Mouse (Mus musculus): ENCODE data around the gene Cst6. TPM values are rescaled to one million over a fixed set of nuclear protein-coding genes. Genes with fewer than 3 reads are reported as not detected.

Cst6 gene
- polyA plus RNA-seq, 1 experiment from 2014 or later, result 0.57 TPM

- no peak for ATAC-seq (ENCODE audit: low read depth)
- Histone ChIP-seq H3K4me2 (ENCODE audit: low read depth, low read length) (peak overlapping the region; percentile 90), H3K27ac (ENCODE audit: low read length) (peak overlapping the region; percentile 6; the same call in 1 of the 2 replicates), H3K9ac (ENCODE audit: low read depth, low read length) (peak overlapping the region; percentile 85), H3K36me3 (ENCODE audit: control insufficient read depth, insufficient read depth) (peaks cover 26% of the 10 kb centered on the region), H3K4me3 (ENCODE audit: low read depth, low read length) (peak overlapping the region; percentile 92), H3K4me1 (ENCODE audit: control insufficient read depth, low read depth, low read length) (peaks cover 29% of the 10 kb centered on the region), H3K27me3 (ENCODE audit: control insufficient read depth, insufficient read depth, low read depth, low read length) (no peaks in the 10 kb centered on the region), H3K9me3 (replicated peaks; ENCODE audit: control insufficient read depth, low read length) (no peaks in the 10 kb centered on the region)
- WGBS (ENCODE audit: insufficient replicate concordance), result 4% methylated on average over 11 of the region's 11 CpGs
Observed at GRCm38 (mm10) chr19:5365751-5366150, 16.4 kb upstream of the Cst6 start.

- H3K4me3 ChIP-seq (ENCODE audit: low read depth, low read length), result no peak overlapping the region
- H3K36me3 ChIP-seq (ENCODE audit: control insufficient read depth, insufficient read depth), result peaks cover 12% of the 10 kb centered on the region; the same call in 1 of the 2 replicates
- peaks cover 29% of the 10 kb centered on the region for H3K4me1 ChIP-seq (ENCODE audit: control insufficient read depth, low read depth, low read length)
- no peaks in the 10 kb centered on the region for H3K9me3 ChIP-seq (replicated peaks; ENCODE audit: control insufficient read depth, low read length)
- H3K4me2 ChIP-seq (ENCODE audit: low read depth, low read length), result no peak overlapping the region
- no peaks in the 10 kb centered on the region for H3K27me3 ChIP-seq (ENCODE audit: control insufficient read depth, insufficient read depth, low read depth, low read length)
- ATAC-seq (ENCODE audit: low read depth), result no peak
- 78% methylated on average over 2 of the region's 2 CpGs for WGBS (ENCODE audit: insufficient replicate concordance)
- H3K27ac ChIP-seq (ENCODE audit: low read length), result no peak overlapping the region
- no peak overlapping the region for H3K9ac ChIP-seq (ENCODE audit: low read depth, low read length)
Observed at GRCm38 (mm10) chr19:5364124-5364523, 14.8 kb upstream of the Cst6 start.

GRCm38 (mm10) chr19:5362186-5362585 is 12.8 kb upstream of the Cst6 start:
- WGBS (ENCODE audit: insufficient replicate concordance), result 74% methylated on average over 2 of the region's 2 CpGs
- no peak for ATAC-seq (ENCODE audit: low read depth)
- peaks cover 16% of the 10 kb centered on the region for H3K4me1 ChIP-seq (ENCODE audit: control insufficient read depth, low read depth, low read length)

GRCm38 (mm10) chr19:5356080-5356479 is 6.7 kb upstream of the Cst6 start:
- Histone ChIP-seq H3K4me1 (ENCODE audit: control insufficient read depth, low read depth, low read length) (no peaks in the 10 kb centered on the region), H3K4me3 (ENCODE audit: low read depth, low read length) (no peak overlapping the region), H3K36me3 (ENCODE audit: control insufficient read depth, insufficient read depth) (no peaks in the 10 kb centered on the region), H3K4me2 (ENCODE audit: low read depth, low read length) (no peak overlapping the region), H3K9me3 (replicated peaks; ENCODE audit: control insufficient read depth, low read length) (no peaks in the 10 kb centered on the region), H3K27ac (ENCODE audit: low read length) (no peak overlapping the region), H3K27me3 (ENCODE audit: control insufficient read depth, insufficient read depth, low read depth, low read length) (no peaks in the 10 kb centered on the region), H3K9ac (ENCODE audit: low read depth, low read length) (no peak overlapping the region)
- no peak for ATAC-seq (ENCODE audit: low read depth)
- WGBS (ENCODE audit: insufficient replicate concordance), result no CpG with 5 or more reads among the region's 1 CpGs

More at GRCm38 (mm10) chr19:5362186-5362585, 12.8 kb upstream of the Cst6 start:
- Histone ChIP-seq H3K27ac (ENCODE audit: low read length) (no peak overlapping the region), H3K4me3 (ENCODE audit: low read depth, low read length) (no peak overlapping the region), H3K27me3 (ENCODE audit: control insufficient read depth, insufficient read depth, low read depth, low read length) (no peaks in the 10 kb centered on the region), H3K4me2 (ENCODE audit: low read depth, low read length) (no peak overlapping the region), H3K9me3 (replicated peaks; ENCODE audit: control insufficient read depth, low read length) (no peaks in the 10 kb centered on the region), H3K36me3 (ENCODE audit: control insufficient read depth, insufficient read depth) (0 out of 2 replicates have a peak, but pooled peaks cover 4% of the 10 kb centered on the region), H3K9ac (ENCODE audit: low read depth, low read length) (no peak overlapping the region)

GRCm38 (mm10) chr19:5353609-5354008 is 4.2 kb upstream of the Cst6 start:
- H3K9ac ChIP-seq (ENCODE audit: low read depth, low read length), result no peak overlapping the region
- no peak for ATAC-seq (ENCODE audit: low read depth)
- H3K27me3 ChIP-seq (ENCODE audit: control insufficient read depth, insufficient read depth, low read depth, low read length), result no peaks in the 10 kb centered on the region
- H3K27ac ChIP-seq (ENCODE audit: low read length), result no peak overlapping the region
- peaks cover 5% of the 10 kb centered on the region; the same call in 1 of the 2 replicates for H3K4me1 ChIP-seq (ENCODE audit: control insufficient read depth, low read depth, low read length)
- no peaks in the 10 kb centered on the region for H3K36me3 ChIP-seq (ENCODE audit: control insufficient read depth, insufficient read depth)
- H3K4me2 ChIP-seq (ENCODE audit: low read depth, low read length), result no peak overlapping the region
- no peaks in the 10 kb centered on the region for H3K9me3 ChIP-seq (replicated peaks; ENCODE audit: control insufficient read depth, low read length)
- whole genome bisulfite sequencing (ENCODE audit: insufficient replicate concordance), result 67% methylated on average over 2 of the region's 2 CpGs
- H3K4me3 ChIP-seq (ENCODE audit: low read depth, low read length), result no peak overlapping the region

GRCm38 (mm10) chr19:5348526-5349501 is 560 bp downstream of the Cst6 start:
- H3K27ac ChIP-seq (ENCODE audit: low read length), result no peak overlapping the region
- 4% methylated on average over 34 of the region's 34 CpGs for WGBS (ENCODE audit: insufficient replicate concordance)
- H3K36me3 ChIP-seq (ENCODE audit: control insufficient read depth, insufficient read depth), result no peaks in the 10 kb centered on the region
- no peaks in the 10 kb centered on the region for H3K27me3 ChIP-seq (ENCODE audit: control insufficient read depth, insufficient read depth, low read depth, low read length)
- H3K9ac ChIP-seq (ENCODE audit: low read depth, low read length), result peak overlapping the region; percentile 35; the same call in 1 of the 2 replicates
- H3K9me3 ChIP-seq (replicated peaks; ENCODE audit: control insufficient read depth, low read length), result no peaks in the 10 kb centered on the region
- no peak for ATAC-seq (ENCODE audit: low read depth)
- H3K4me3 ChIP-seq (ENCODE audit: low read depth, low read length), result peak overlapping the region; percentile 50
- H3K4me1 ChIP-seq (ENCODE audit: control insufficient read depth, low read depth, low read length), result peaks cover 5% of the 10 kb centered on the region; the same call in 1 of the 2 replicates
- H3K4me2 ChIP-seq (ENCODE audit: low read depth, low read length), result peak overlapping the region; percentile 74

GRCm38 (mm10) chr19:5348064-5348463 is 1.3 kb downstream of the Cst6 start:
- no peak for ATAC-seq (ENCODE audit: low read depth)
- no peaks in the 10 kb centered on the region for H3K27me3 ChIP-seq (ENCODE audit: control insufficient read depth, insufficient read depth, low read depth, low read length)
- no peaks in the 10 kb centered on the region for H3K36me3 ChIP-seq (ENCODE audit: control insufficient read depth, insufficient read depth)
- 51% methylated on average over 6 of the region's 6 CpGs for WGBS (ENCODE audit: insufficient replicate concordance)
- H3K4me3 ChIP-seq (ENCODE audit: low read depth, low read length), result no peak overlapping the region
- H3K27ac ChIP-seq (ENCODE audit: low read length), result no peak overlapping the region
- H3K9ac ChIP-seq (ENCODE audit: low read depth, low read length), result no peak overlapping the region
- peaks cover 5% of the 10 kb centered on the region; the same call in 1 of the 2 replicates for H3K4me1 ChIP-seq (ENCODE audit: control insufficient read depth, low read depth, low read length)
- H3K9me3 ChIP-seq (replicated peaks; ENCODE audit: control insufficient read depth, low read length), result no peaks in the 10 kb centered on the region
- no peak overlapping the region for H3K4me2 ChIP-seq (ENCODE audit: low read depth, low read length)

GRCm38 (mm10) chr19:5345297-5346131 is 3.9 kb downstream of the Cst6 start:
- ATAC-seq (ENCODE audit: low read depth), result no peak
- no peak overlapping the region for H3K9ac ChIP-seq (ENCODE audit: low read depth, low read length)
- H3K4me1 ChIP-seq (ENCODE audit: control insufficient read depth, low read depth, low read length), result peaks cover 5% of the 10 kb centered on the region; the same call in 1 of the 2 replicates
- H3K9me3 ChIP-seq (replicated peaks; ENCODE audit: control insufficient read depth, low read length), result no peaks in the 10 kb centered on the region
- no peak overlapping the region for H3K27ac ChIP-seq (ENCODE audit: low read length)
- H3K4me2 ChIP-seq (ENCODE audit: low read depth, low read length), result no peak overlapping the region
- H3K27me3 ChIP-seq (ENCODE audit: control insufficient read depth, insufficient read depth, low read depth, low read length), result no peaks in the 10 kb centered on the region
- no peaks in the 10 kb centered on the region for H3K36me3 ChIP-seq (ENCODE audit: control insufficient read depth, insufficient read depth)
- H3K4me3 ChIP-seq (ENCODE audit: low read depth, low read length), result no peak overlapping the region
- WGBS (ENCODE audit: insufficient replicate concordance), result 60% methylated on average over 6 of the region's 6 CpGs
